Mouse (Mus musculus) heart, embryonic 16.5 days (tissue): ENCODE measurements around the gene Rtp4. TPM values are rescaled to one million over a fixed set of nuclear protein-coding genes. Genes with fewer than 3 reads are reported as not detected.

Source experiments
- ATAC-seq: fragments of 200-750 bp; cut with Nextera tagmentation; replicated peaks from 2 replicates; pipeline ENCODE4 v1.8.0; 2017; ENCODE audit warnings: moderate number of reproducible peaks; ENCODE audit not compliant: insufficient read depth, low FRiP score; ENCODE audit errors: extremely low read depth
- H3K27ac ChIP-seq: fragments of 300-500 bp; sonication (generic); 2 replicates; pipeline ENCODE4 v1.5.1; 2014; ENCODE audit warnings: mild to moderate bottlenecking, low read length, control low read depth, moderate library complexity
- H3K27me3 ChIP-seq: fragments of 300-500 bp; sonication (generic); 2 replicates; pipeline ENCODE4 v1.6.1; 2014; ENCODE audit warnings: low read length, mixed read lengths; ENCODE audit not compliant: control insufficient read depth, insufficient read depth
- H3K36me3 ChIP-seq: fragments of 300-500 bp; sonication (generic); 2 replicates; pipeline ENCODE4 v1.6.1; 2014; ENCODE audit not compliant: control insufficient read depth, insufficient read depth
- H3K4me1 ChIP-seq: fragments of 300-500 bp; sonication (generic); 2 replicates; pipeline ENCODE4 v1.6.1; 2014; ENCODE audit warnings: low read length, mixed read lengths; ENCODE audit not compliant: control insufficient read depth, insufficient read depth
- H3K4me2 ChIP-seq: fragments of 300-500 bp; sonication (generic); 2 replicates; pipeline ENCODE4 v1.6.1; 2014; ENCODE audit warnings: low read depth, mild to moderate bottlenecking, control low read depth, low read length
- H3K4me3 ChIP-seq: fragments of 300-500 bp; sonication (generic); 2 replicates; pipeline ENCODE4 v1.5.1; 2014; ENCODE audit warnings: mild to moderate bottlenecking, control low read depth, low read length
- H3K9ac ChIP-seq: fragments of 300-500 bp; sonication (generic); 2 replicates; pipeline ENCODE4 v1.6.1; 2014; ENCODE audit warnings: low read length, control low read depth
- H3K9me3 ChIP-seq: fragments of 300-500 bp; sonication (generic); replicated peaks from 2 replicates; pipeline ENCODE4 v1.6.1; 2016; ENCODE audit warnings: low read length; ENCODE audit not compliant: control insufficient read depth
- WGBS: fragments of 180-500 bp; shearing (Covaris S2); extraction: QIAGEN DNeasy Blood & Tissue Kit; methylation state at CpG from one replicate; pipeline ENCODE4 v1.1.7; 2014; 5-methylcytosine and 5-hydroxymethylcytosine counted together
- polyA plus RNA-seq: library from polyadenylated mRNA; unstranded; fragments of >200 nt; fragmentation: Nextera tagmentation; extraction: Ambion mirVana; gene quantifications from 2 replicates; pipeline ENCODE4 v1.2.1, GENCODE M21; 2015

The Rtp4 gene
- polyA plus RNA-seq, 1 experiment from 2014 or later: 11.4 TPM

DNA sequence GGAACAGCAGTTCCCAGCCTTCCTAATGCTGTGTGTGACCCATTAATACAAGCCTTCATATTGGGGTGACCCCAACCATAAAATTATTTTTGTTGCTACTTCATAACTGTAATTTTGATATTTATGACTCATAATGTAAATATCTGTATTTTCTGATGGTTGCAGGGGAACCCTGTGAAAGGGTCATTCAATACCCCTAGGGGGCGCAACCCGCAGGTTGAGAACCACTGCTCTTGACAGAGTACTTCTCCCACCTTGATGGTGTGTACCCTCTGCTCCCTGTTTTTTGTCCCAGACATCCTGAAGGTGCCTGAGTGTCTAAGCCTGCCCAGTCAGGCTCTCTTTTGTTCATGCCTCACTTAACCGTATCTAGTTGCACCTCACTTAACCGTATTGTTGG lies 27.7 kb downstream of the Rtp4 start:
- Histone ChIP-seq H3K27ac (no peak overlapping the region), H3K4me3 (no peak overlapping the region), H3K36me3 (no peaks in the 10 kb centered on the region), H3K27me3 (no peaks in the 10 kb centered on the region), H3K4me1 (no peaks in the 10 kb centered on the region), H3K9ac (no peak overlapping the region), H3K4me2 (no peak overlapping the region), H3K9me3 (no peaks in the 10 kb centered on the region)
- 91% methylated on average over 4 of the region's 4 CpGs for WGBS
- no peak for ATAC-seq

DNA sequence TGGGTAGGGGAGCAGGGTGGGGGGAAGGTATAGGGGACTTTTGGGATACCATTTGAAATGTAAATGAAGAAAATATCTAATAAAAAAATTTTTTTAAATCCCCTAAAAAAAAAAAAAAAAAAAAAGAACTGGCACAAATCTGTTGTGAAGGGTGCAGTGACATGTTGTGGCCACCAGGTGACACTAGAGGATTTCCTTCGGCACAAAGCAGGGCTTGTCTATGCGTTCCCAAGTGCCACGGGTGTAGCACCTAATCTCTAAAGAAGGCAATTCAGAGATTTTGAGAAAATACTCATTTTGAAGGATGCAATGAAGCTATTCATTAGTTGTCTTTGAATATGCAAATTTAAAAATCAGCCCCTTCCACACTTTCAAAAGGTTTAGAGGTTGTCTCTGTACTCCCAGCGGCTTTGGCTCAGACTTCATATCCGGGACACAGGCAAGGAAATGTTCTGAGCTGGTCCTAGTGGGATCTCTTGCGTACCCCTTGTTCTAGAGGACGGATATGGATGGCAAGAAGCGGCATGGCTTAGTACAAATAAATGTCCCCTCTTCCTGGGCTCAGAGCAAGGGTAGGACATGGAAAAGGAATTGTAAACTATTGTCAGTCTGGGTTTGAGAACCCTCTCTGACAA lies 30.4 kb downstream of the Rtp4 start:
- H3K4me1 ChIP-seq: no peaks in the 10 kb centered on the region
- H3K4me3 ChIP-seq: no peak overlapping the region
- H3K36me3 ChIP-seq: no peaks in the 10 kb centered on the region
- H3K27me3 ChIP-seq: no peaks in the 10 kb centered on the region
- no peak overlapping the region for H3K4me2 ChIP-seq
- H3K27ac ChIP-seq: no peak overlapping the region
- no peaks in the 10 kb centered on the region for H3K9me3 ChIP-seq
- no peak for ATAC-seq
- WGBS: 41% methylated on average over 8 of the region's 8 CpGs
- H3K9ac ChIP-seq: no peak overlapping the region

DNA sequence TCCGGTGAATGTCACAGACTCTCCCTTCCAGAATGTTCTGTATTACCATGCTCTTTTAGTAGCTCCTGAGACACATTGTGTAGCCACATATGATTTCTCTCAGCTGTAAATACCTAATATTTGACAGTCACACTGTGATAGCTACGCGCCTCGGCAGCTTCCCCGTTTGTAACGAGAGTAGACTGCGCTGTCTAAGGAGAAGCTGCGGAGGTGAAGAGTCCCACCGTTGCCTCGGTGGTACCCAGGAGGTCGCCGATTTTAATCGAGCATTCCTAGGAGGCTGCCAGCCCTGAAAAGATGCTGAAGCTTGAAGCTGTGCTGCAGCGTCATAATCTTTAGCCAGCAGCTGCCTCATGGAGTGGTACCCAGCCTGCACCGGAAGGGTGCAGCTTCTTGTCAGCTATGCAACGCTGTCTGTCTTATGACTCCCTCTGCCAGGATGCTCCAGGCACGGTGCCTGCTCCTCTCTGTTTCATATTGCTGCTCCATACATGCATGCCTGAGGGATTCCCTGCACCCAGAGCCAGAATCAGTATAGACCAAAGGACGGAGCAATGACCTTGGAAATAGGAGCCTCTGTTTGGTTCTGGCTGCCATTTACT lies 31.0 kb downstream of the Rtp4 start:
- Histone ChIP-seq H3K4me2 (no peak overlapping the region), H3K4me3 (no peak overlapping the region), H3K4me1 (no peaks in the 10 kb centered on the region), H3K27me3 (no peaks in the 10 kb centered on the region), H3K36me3 (no peaks in the 10 kb centered on the region), H3K9ac (no peak overlapping the region), H3K27ac (no peak overlapping the region), H3K9me3 (no peaks in the 10 kb centered on the region)
- WGBS: 82% methylated on average over 18 of the region's 18 CpGs
- ATAC-seq: no peak

DNA sequence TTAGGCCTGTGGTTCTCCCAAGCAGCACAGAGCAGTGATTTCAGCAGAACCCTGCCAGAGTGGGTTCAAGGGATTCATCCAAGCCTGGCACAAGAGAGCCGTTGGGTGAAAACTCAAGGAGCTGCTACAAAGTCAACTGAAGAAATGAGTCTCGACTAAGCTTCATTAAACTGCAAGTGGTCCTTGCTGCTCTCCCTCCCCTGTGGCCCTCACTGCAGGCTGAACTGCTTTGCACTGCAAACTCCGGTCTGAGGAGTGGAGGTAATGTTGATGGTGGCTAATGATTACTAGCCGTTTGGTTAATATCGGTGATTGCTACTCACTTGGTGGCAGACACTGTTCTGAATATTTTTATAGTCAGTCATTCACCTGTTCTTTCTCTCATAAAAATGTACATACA lies 34.6 kb downstream of the Rtp4 start:
- H3K27me3 ChIP-seq: no peaks in the 10 kb centered on the region
- H3K27ac ChIP-seq: no peak overlapping the region
- no peaks in the 10 kb centered on the region for H3K9me3 ChIP-seq
- no peaks in the 10 kb centered on the region for H3K4me1 ChIP-seq
- no peak overlapping the region for H3K4me2 ChIP-seq
- H3K4me3 ChIP-seq: no peak overlapping the region
- H3K36me3 ChIP-seq: no peaks in the 10 kb centered on the region
- WGBS: 86% methylated on average over 5 of the region's 5 CpGs
- ATAC-seq: no peak
- no peak overlapping the region for H3K9ac ChIP-seq

DNA sequence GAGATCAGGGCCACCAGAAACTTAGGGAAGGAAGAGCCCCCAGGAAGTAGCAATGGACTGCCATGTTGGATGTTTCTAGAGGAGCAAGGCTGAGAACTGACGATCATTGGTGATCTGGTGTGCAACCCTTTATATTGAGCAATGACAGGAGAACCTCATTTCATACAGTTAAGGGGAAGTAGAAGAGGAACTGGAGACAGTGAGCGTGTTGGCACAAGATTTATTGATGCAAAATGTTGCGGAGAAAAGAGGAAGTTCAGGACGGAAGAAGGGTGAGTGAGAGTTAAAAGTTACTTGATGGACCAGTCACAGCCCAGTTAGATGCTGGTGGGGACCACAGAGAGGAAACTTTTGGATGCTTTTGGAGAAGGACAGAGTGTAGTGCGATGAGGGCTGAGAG lies 37.1 kb downstream of the Rtp4 start:
- no peaks in the 10 kb centered on the region for H3K36me3 ChIP-seq
- H3K9me3 ChIP-seq: no peaks in the 10 kb centered on the region
- no peaks in the 10 kb centered on the region for H3K4me1 ChIP-seq
- no peak overlapping the region for H3K9ac ChIP-seq
- no peak overlapping the region for H3K4me2 ChIP-seq
- H3K27me3 ChIP-seq: no peaks in the 10 kb centered on the region
- 83% methylated on average over 5 of the region's 5 CpGs for WGBS
- H3K4me3 ChIP-seq: no peak overlapping the region
- H3K27ac ChIP-seq: no peak overlapping the region
- no peak for ATAC-seq

DNA sequence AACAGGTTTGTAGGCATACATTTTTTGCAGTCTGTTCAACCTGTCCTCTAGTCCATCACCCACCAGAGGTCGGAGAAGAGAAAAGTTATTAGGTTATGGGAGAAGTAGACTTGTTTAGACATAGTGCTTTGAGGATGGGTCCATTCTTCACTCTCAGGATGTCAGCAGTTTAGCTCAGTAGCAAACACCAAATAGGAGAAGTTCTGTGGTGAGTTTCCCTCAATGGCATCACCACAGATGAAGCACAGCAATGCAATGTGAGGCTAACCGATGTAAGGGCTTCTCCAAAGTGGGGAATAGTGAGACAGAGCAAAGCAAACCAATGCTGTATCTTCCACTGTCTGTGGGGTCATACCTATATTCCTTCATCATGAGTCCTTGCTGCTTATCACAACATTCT lies 37.6 kb downstream of the Rtp4 start:
- H3K36me3 ChIP-seq: no peaks in the 10 kb centered on the region
- ATAC-seq: no peak

DNA sequence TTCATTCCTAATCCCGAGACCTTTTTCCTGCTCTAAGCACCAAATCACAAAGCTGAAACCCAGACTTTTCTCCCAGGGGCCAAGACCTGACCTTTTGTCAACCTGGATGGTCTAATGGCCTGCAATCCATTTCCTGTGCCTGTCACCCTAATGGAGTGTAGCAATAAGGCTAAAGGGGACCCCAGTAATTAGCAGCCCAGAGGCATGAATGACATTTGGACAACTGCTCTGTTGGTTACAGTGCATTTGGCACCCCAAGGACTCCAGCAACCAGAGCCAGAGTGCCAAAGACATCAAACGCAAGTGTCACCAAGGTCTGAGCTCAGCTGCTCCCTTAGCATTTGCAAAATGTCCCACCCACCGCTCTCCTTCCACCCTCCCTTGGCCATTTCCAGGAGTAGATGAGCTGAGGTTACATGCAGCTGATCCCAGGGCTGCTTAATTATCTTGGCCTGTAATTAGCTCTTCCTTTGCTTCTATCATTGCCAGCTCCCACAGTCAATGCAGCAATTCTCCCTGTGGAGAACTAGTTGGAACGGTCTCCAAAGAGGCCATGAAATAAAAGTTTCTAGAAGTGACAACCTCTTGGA lies 48.4 kb downstream of the Rtp4 start:
- Histone ChIP-seq H3K4me1 (no peaks in the 10 kb centered on the region), H3K4me3 (no peak overlapping the region), H3K27me3 (no peaks in the 10 kb centered on the region), H3K4me2 (no peak overlapping the region), H3K9me3 (no peaks in the 10 kb centered on the region), H3K36me3 (no peaks in the 10 kb centered on the region), H3K9ac (no peak overlapping the region), H3K27ac (no peak overlapping the region)
- WGBS: 57% methylated on average over 4 of the region's 4 CpGs
- no peak for ATAC-seq

More for the DNA sequence above, 37.6 kb downstream of the Rtp4 start:
- WGBS: 81% methylated on average over 2 of the region's 2 CpGs
- Histone ChIP-seq H3K9me3 (no peaks in the 10 kb centered on the region), H3K9ac (no peak overlapping the region), H3K27me3 (no peaks in the 10 kb centered on the region), H3K4me2 (no peak overlapping the region), H3K27ac (no peak overlapping the region), H3K4me3 (no peak overlapping the region), H3K4me1 (no peaks in the 10 kb centered on the region)

DNA sequence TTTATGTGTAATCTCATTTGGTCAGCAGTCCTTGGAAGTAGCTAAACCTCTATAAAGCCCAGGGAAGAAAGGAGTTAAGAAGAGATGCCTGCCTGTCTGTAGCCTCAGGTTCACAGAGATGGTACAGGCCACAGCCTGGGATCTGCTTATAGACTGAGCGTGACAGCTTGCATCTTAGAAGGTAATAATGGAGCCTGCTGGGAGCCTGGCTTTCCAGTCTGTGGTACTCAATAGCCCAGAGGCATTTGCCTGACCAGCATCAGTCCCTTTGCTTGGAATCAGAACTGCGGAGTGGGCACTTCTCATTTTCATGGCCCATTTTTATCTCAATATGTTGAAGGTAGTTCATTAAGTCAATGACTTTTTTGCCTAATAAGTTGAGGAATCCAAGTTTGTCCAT lies 54.5 kb downstream of the Rtp4 start:
- 82% methylated on average over 2 of the region's 2 CpGs for WGBS
- Histone ChIP-seq H3K4me2 (no peak overlapping the region), H3K27ac (no peak overlapping the region), H3K9ac (no peak overlapping the region), H3K9me3 (no peaks in the 10 kb centered on the region), H3K4me3 (no peak overlapping the region), H3K36me3 (no peaks in the 10 kb centered on the region), H3K4me1 (no peaks in the 10 kb centered on the region), H3K27me3 (no peaks in the 10 kb centered on the region)
- ATAC-seq: no peak
